Mouse (Mus musculus) heart, postnatal 14 days (tissue): ENCODE data around the gene Klc1. TPM values are rescaled to one million over a fixed set of nuclear protein-coding genes. Genes with fewer than 3 reads are reported as not detected.
A peak's percentile ranks its signal among the peaks of the same experiment; 100 is the strongest.
"Not testable (repeated sequence)": the region's sequence is repeated elsewhere in the genome, so short reads cannot be mapped to it uniquely, and the experiment has no call there.

ENCODE experiments used
- DNase-seq, 2 experiments: peaks; one replicate each; pipeline ENCODE4 v3.0.0; 2021 to 2022
- intact Hi-C: fragments of 180-260 bp; cut with DNase I; formaldehyde crosslinking; loops from one replicate; pipeline ENCODE4 v1.15.1; 2025
- long read RNA-seq, 2 experiments: library from polyadenylated mRNA; stranded (forward); transcript quantifications; one replicate each; pipeline ENCODE4 v2.0.0; 2021
- total RNA-seq, 2 experiments: library from RNA; stranded (reverse); gene quantifications; 2 replicates each; pipeline ENCODE4 v1.2.3; 2021

Klc1 gene
- 100 to 1,000 TPM; 120 to 129 TPM for total RNA-seq
- long read RNA-seq, experiment 1, transcript Klc1-204 (16 exons, 2,268 nt), result minor isoform, 11 of 126 reads
- long read RNA-seq, experiment 1, transcript Klc1-201 (16 exons, 2,504 nt), result major isoform, 26 of 126 reads
- long read RNA-seq, experiment 1, partial matches to known transcripts, result 11 of 126 reads
- long read RNA-seq, experiment 1, other reads (novel, unspliced or antisense), result 72 of 126 reads
- long read RNA-seq, experiment 2, transcript Klc1-201 (16 exons, 2,504 nt), result minor isoform, 10 of 75 reads
- long read RNA-seq, experiment 2, transcript Klc1-204 (16 exons, 2,268 nt), result major isoform, 11 of 75 reads
- long read RNA-seq, experiment 2, partial matches to known transcripts, result 5 of 75 reads
- long read RNA-seq, experiment 2, other reads (novel, unspliced or antisense), result 45 of 75 reads

DNA sequence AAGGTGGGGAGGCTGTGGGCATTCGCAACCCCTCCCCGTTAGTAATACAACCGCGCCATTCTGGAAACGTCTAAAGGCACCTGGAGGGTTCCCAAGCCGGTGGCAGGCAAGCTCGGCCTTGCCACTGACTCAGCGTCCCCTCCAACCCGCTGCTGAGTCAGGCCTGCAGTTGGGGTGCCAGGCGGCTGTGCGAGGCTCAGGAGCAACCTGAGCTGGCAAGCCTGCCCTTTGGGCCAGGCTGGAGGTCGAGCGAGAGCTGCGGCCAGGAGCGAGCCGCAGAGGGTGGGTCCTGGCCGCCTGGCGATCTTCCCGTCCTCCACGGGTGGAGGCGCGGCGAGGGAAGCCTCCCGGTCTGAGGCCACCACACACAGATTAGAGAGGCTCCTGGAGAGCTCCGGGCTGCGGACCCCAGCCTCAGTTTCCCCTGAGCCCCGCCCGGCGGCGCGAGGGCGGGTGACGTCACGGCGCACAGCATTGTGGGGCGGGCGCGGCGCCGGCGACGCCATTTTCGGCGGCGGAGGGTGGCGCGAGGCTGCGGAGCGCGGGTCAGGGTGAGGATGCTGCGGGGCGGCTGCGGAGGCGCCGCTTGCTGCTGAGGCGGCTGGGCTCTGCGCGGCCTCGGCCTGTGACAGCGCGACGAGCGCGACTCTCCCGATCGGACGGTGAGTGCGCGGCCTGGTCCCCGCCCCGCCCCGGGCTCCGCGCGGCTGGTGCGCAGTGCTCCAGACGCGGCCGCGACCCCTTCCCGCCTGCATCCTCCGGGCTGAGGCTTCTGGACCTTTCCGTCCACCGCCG lies at the start of gene Klc1:
TSS of gene Klc1 (plus strand) at position 469 of the 795 bp plus-strand sequence.
- intact Hi-C loops, result no loop called here
- DNase-seq, result peak; percentile 87 to 90

DNA sequence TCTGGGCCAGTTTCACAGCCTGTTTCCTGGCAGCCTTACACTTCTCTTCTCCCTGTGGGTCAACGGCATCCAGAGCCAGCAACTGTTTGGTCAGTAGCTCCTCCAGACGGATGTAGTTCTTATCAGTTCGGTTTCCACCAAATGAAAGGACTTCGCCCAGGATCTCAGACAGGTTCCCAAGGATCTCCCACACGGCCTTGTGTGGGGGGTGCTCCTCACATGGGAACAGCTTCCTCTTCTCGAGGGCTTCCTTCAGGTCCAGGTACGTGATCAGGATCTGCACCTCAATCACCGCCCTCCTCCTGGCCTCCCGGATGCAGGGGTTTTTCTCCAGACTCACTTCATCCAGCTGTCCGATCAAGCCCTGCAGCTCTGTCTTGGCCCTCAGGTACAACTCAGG lies 48.6 kb upstream of the Klc1 start:
- DNase-seq, result no peak
- intact Hi-C loops, result no loop called here

DNA sequence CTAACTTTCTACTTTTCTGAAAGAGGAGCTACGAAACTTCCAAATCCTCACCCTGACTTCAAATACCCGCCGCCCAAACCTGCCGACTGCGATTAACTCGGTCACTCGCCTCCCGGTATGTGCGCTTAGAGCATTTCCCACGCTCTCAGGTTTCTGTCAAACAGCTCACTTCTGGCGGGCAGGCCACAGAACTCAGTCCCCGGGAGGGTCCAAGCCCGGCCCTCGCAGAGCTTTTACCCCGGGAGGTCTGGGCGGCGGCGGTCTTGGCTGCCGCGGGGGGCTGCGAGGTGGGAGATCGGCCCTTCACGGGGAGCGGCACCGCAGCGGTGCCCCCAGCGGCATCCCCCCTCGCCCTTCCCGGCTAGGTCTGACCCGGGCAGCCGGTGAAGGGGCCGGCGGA lies 46.2 kb upstream of the Klc1 start:
- intact Hi-C loops, result no loop called here
- peak in 1 of 2 experiments; percentile 40 for DNase-seq

DNA sequence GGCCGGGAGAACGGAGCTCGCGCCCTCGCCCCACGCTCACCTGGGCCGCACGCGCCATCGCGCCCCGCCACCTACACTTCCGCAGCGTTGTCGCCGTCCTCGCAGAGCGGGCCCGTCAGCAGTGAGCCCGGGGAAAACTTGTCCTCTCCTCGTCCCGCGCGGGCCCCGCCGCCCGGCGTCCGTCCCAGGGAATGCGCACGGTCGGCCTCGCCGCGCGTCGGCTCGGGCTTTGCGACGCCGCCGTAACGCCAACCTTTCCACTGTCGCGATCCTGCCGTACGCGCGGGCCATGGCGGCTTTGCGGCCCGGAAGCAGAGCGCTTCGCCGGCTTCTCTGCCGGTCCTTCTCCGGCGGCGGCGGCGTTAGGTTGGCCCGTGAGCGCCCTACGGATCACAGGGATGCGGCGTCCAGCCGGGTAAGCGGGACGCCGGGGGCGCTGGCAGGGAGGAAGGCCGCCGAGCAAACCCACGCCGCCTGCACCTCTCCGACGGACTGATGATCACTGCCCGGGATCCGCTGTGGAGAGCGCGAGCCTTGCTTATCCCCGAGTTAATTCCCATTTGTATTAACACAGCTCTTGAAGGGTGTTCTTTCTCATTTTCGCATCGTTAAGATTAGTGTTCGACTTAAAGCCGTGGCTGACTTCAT lies 45.5 kb upstream of the Klc1 start, which contains the start of the genes Bag5 and Apopt1:
TSS of gene Bag5 (minus strand) at position 254 of the 648 bp plus-strand sequence.
TSS of gene Apopt1 (plus strand) at position 258 of the 648 bp plus-strand sequence.
- intact Hi-C loops, result no loop called here

DNA sequence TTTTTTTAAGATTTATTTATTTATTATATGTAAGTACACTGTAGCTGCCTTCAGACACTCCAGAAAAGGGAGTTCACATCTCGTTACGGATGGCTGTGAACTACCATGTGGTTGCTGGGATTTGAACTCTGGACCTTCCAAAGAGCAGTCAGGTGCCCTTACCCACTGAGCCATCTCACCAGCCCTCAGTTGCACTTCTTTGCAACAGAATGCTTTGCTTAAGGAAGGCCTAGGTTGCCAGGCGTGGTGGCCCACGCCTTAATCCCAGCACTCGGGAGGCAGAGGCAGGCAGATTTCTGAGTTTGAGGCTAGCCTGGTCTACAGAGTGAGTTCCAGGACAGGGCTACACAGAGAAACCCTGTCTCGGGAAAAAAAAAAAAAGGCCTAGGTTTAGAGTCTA lies 44.8 kb upstream of the Klc1 start:
- DNase-seq, intact Hi-C loops: not testable (repeated sequence)

More for the DNA sequence above, 45.5 kb upstream of the Klc1 start, which contains the start of the genes Bag5 and Apopt1:
- peak; percentile 93 for DNase-seq

DNA sequence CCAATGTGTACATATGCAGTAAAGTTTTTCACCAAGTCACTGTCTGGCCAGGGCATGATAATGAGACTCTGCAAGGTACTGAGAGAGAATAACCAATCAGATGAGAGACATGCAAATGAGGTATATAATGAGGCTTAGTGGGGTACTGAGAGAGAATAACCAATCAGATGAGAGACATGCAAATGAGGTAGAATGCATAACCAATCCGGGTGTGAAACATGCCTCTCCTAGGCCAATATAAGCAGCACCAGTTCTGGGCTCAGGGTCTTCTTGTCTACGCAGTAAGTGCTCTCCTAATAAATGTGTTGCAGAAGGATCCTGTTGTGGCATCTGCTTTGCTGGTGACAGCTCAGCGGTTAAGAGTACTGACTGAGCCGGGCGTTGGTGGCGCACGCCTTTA lies 42.1 kb upstream of the Klc1 start:
- intact Hi-C loops, result no loop called here
- no peak for DNase-seq

DNA sequence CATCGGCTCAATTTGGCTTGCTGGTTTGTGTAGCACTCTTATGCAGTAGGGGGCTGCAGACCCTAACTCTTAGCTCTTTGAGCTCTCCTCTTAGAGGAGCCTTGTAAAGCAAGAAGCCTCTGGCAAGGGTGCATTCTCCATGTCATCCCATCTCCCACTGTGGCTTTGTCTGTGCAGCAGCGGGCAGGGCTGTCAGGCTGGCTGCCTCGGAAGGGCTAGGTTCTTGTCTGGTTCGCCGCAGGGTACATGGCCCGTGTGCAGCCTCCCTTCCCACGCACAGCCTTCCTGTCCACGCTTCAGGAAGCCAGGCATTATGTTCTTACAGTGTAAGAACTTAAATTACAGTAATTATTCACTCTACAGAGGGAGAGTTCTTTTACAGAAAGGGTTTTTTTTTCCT lies 40.0 kb upstream of the Klc1 start:
- intact Hi-C loops, result no loop called here
- DNase-seq, result no peak

DNA sequence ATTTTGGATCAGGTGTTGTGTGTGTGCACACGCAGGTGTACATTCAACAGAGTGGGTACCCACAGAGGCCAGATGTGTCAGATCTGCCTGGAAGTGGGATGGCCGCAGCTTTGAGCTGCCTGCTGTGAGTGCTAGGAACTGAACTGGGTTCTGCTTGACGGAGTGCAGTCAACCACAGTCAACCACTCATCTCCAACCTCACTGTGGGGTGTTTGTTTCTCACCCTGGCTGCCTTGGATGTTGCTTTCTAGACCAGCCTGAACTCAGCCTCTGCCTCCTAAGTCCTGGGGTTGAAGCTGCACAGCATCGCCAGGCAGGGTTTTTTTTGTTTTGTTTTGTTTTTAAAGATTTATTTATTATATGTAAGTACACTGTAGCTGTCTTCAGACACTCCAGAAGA lies 38.4 kb upstream of the Klc1 start:
- intact Hi-C loops, result loop anchor here (5.0 kb wide), 1 partner anchor 227 kb away; no protein-coding TSS in a partner anchor
- no peak for DNase-seq

DNA sequence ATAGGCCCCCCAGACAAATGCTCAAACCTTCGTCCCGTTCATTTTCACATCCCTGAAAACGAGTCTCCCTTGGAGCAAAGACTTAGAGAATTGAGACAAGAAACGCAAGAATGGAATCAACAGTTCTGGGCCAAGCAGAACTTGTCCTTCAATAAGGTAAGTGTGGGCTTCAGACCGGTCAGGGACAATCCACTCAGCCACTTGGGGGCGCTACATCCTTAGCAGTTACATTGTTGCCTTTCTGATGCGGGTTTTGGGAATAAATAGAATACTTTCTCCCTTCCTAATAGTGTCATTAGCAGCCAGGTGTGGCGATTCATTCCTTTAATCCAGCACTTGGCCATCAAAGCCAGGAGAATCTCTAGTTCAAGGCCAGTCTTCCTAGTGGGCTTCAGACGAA lies 36.0 kb upstream of the Klc1 start:
- DNase-seq, result peak; percentile 74 to 82
- intact Hi-C loops, result loop anchor here (5.0 kb wide), 1 partner anchor 225 kb away; no protein-coding TSS in a partner anchor

DNA sequence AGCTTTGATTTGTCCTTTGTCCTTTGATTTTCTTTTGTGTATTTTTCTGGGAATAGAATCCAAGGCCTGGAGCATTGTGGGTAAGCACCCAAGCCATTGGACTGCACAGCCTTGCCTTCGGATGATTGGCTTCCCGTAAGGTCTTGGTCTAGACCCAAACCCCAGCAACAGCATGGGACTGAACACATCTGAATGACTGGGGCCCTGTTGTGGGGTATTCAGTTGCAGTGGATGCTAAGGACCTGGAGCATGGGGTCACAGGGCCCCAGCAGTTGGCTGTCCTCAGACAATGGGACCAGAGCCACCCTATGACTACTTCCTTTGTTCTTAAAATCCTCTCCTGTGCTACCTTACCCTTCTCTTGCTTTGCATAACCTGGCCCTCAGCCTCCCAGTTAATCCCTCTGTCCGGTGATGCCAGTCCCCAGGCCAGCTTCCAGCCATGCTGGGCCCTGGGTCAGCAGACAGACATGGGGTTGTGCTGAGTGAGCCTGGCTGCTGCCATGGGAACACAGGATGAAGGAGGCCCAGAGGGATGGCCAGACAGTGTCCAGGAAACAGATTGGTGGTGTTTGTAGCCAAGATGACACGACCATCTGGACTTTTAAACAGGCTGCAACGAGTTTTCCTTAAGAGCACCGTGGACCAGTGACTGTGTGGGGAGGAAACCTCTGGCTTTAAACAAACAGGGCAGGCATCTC lies 33.9 kb upstream of the Klc1 start:
- peak; percentile 64 to 68 for DNase-seq
- intact Hi-C loops, result loop anchor here (5.0 kb wide), 1 partner anchor 223 kb away; no protein-coding TSS in a partner anchor

DNA sequence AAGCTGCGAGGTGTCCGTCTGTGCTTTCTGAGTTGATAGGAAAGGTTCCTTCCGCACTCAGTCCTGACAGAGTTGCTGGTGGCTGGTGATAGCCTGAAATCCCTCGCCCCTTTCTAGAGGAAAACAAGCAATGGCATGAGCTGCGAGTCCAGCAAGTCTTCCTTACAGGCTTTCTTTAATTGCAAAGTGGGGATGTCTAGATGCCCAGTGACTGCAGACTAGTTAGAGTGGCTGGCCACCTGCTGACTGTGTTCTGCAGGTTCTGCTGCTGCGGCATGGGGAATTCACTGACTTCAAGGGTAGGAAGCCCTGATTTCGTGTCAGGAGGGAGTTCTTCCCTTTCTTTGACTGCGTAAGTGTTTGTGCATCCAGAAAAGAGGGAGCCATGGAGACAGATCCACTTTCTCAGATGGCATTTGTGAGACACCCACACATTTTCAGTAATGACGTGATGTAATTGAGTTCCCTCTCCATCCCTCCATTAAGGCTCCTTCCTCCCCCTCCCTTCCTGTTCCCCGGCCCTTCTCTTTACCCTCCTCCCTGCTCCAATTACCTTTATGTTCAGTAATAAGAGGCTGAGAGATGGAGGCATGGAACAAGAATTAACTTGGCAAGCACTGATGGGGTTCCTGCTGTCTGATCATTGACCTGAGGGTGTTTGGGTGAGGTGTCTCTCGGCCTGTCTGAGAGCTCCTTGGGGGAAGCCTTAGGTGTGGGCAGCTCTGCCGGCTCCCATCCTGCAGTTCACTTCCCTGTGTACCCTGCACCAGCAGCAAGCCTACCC lies 33.1 kb upstream of the Klc1 start:
- intact Hi-C loops, result no loop called here
- no peak for DNase-seq

DNA sequence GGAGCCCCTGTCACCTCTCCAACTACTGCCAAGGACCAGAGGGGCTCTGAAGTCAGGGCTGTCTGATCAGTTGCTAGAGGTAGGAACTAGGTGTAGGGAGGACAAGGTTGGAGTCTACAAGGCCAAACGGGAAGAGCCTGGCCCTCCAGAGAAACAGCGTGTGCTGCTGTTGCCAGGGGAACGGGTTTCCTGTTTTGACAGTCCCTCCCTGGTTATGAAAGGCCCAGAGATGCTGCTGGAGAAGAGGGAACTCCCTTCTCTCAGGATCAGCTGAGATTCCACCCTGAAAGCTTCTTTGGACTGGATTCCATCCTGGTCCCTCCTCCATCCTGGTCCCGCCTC lies 32.6 kb upstream of the Klc1 start:
- intact Hi-C loops, result no loop called here
- DNase-seq, result peak; percentile 63 to 71

DNA sequence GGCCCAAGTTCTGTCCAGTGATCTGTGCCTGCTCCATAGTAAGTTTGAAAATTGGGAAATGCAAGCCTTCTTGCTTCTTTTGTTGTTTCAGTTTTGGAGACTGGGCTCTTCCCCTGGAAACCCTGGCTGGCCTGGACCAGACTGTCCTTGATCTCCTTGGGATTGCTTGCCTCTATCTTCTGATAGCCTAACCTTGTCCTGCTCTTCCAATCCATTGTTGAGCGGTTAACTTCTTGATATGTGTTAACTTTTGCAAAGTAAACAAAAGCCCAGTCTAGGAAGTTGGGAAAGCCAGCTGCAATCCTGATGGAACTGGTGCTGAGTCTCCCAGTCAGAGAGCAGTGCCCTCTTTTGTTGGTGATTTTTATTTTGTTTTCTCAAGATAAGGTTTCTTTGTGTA lies 30.7 kb upstream of the Klc1 start:
- no peak for DNase-seq
- intact Hi-C loops, result no loop called here

DNA sequence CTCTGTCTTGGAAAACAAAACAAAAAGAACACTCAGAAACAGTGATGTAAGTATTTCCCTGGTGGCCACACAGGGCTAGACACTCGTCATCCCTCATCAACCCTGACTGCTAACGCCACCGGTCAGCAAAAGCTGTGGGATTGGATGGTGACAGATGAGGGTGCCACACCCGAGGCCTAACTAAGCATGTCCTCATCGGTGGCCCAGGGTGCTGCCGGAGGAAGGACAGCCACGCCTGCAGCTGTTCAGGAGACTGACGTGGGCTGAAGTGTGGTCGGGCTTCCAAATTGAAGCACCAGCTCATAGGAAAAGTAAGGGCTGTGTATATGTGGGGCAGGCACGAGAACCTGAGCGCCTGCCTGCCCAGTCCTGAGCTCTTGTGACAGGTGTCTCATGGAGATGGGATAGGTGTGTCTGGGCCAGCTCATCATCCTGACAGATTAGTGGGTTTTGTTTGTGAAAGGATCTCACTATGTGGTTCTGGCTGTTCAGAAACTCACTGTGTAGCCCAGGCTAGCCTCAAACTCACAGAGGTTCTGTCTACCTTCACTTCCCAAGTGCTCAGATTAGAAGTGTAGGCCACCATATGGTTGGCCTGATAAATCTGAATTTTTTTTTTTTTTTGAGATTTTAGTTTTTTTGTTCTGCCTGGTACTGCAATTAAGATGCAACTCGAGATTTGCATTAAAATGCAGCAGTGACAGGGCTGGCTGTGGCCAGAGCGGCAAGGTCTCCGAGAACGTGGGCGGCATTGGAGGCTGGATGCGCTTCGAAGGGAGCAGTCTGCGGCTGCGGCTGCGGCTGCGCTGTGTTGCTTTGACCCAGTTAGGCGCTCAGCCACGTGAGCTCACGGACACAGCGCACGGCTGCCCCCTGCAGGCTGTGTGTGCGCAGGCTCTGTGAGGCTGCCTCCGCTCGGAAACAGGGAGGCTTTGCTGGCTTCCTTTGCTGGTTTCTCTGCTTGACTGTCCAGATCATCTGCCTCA lies 26.5 kb upstream of the Klc1 start:
- DNase-seq, result peak; percentile 92 to 93
- intact Hi-C loops, result loop anchor here (1.0 to 5.0 kb wide), 3 partner anchors 35 to 80 kb away; no protein-coding TSS in a partner anchor

DNA sequence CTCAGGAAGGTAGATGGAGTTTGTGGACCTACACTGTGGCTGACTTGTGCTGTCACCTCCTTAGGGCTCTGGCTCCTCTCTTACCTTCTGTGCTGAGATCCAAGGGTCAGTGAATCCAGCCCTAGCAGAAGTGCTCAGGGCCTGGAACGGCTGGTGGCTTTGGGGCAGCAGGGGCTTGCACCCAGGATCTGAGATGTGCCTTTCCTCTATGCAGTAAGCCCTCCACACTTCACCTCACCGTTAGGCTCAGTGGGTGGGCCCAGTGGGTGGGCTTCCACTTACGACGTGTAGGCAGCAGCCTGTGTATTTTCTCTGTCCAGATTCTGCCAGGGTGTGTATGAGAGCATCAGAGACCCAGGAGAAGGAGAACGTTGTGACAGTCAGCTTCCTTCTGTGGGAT lies 25.7 kb upstream of the Klc1 start:
- intact Hi-C loops, result loop anchor here (1.0 to 5.0 kb wide), 3 partner anchors 36 to 81 kb away; no protein-coding TSS in a partner anchor
- DNase-seq, result no peak

DNA sequence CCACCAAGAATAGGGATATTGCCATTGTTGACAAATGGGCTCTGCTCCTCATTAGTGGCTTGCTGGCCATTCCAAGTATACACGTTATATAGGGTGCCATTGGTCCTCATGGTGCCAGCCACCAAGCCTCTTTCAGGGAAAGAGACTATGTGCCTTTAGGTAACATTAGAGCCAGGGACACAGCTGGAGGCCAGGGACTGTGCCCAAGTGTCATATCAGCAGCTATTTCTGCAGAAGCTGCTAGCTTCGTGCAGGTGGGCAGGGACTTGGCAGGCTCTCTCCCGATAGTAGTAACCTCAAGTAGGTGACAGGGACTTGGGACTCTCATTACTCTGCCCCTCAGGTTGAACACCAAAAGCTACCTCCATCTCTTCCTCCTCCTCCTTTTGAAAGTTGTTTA lies 23.7 kb upstream of the Klc1 start:
- DNase-seq, result no peak
- intact Hi-C loops, result loop anchor here (5.0 kb wide), 2 partner anchors 83 to 212 kb away; no protein-coding TSS in a partner anchor

DNA sequence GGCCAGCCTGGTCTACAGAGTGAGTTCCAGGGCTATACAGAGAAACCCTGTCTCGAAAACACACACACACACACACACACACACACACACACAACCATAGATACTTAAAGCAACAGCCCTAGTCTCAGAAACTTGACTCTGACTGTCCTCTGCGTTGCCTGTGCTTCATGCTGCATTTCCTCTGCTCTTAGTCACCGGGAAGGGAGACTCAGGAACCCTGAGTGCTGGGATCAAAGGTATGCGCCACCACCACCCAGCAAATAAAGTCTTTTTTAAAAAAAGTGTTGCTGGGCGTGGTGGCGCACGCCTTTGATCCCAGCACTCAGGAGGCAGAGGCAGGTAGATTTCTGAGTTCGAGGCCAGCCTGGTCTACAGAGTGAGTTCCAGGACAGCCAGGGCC lies 22.0 kb upstream of the Klc1 start:
- intact Hi-C loops, result loop anchor here (5.0 kb wide), 1 partner anchor 211 kb away; no protein-coding TSS in a partner anchor
- DNase-seq, result not testable (repeated sequence)

DNA sequence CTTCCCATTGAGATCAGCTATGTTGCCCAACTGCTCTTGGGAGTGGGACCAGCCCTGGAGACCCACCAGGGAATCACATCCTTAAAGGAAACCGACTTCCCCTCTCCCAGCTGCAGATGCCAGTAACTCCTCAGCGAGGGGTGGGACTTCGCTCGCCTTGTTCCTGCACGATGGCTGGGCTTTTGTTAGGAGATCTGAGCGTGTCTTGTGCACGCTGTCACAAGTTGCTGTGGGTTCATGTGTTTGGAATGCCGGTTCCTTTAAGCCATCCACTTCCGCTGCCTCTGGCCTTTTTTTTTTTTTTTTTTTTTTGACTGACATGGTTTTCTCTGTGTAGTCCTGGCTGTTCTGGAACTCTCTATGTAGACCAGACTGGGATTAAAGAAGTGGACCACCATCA lies 21.3 kb upstream of the Klc1 start:
- intact Hi-C loops, result loop anchor here (5.0 kb wide), 1 partner anchor 210 kb away; no protein-coding TSS in a partner anchor
- DNase-seq, result no peak
